Mouse (Mus musculus) spleen, postnatal 0 days (tissue): Measurements from ENCODE around the gene Lamp1. TPM values are rescaled to one million over a fixed set of nuclear protein-coding genes. Genes with fewer than 3 reads are reported as not detected.

Source experiments
- microRNA counts: library from miRNA; unstranded; fragments of <30 nt; microRNA quantifications from one replicate; lab custom pipeline; 2015
- polyA plus RNA-seq: library from polyadenylated mRNA; unstranded; fragments of >200 nt; fragmentation: Nextera tagmentation; extraction: Ambion mirVana; gene quantifications from 2 replicates; pipeline ENCODE4 v1.2.1, GENCODE M21; 2015

The Lamp1 gene
- polyA plus RNA-seq, result 155 and 184 TPM in 2 replicates

DNA sequence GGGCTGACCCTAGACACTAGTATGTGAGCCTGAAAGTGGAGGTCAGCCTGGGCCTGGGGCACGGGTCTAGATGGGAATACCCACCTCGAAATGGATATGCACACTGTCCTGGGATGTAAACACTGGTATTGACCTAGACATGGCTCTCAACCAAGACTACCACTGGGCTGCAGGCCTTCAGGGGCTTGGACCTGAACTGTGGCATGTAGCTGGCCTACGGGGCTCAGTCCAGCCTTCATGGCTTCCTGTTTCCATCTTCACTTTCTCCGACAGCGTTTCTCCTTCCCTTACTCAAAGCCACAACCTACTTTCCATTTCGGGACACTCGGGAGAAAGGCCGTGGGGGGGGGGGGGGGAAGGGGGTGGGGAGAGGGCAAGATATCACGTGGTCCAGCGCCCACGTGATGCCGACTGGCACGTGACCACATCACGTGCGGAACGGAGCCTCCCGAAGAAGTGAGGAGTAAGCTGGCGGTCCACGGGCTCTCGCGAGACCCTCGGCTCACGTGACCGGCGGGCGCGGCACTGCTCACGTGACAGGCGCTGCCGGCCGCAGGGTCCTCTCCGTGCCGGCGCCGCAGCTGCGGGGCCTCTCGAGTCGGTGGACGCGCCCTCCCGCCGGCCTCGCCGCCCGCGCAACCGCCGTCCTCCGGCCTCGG lies at the start of gene Lamp1:
Gene Lamp1, plus strand, starts transcription at position 444 of the 659 bp plus-strand sequence.

GRCm38 (mm10) chr8:13200301-13201012 lies 41.5 kb downstream of the Lamp1 start, which contains the start of gene Grtp1:
TSS of gene Grtp1 (minus strand) at chr8:13200620.

MicroRNA genes within 50 kb of the gene (microRNA counts, 519-probe panel; counts per million panel counts)
- 88.3 counts per million for microRNA mmu-miR-1968 (lab: Ali Mortazavi, UCI)

Other genes with a start within 250 kb of the Lamp1 start
- gene F7, start 133.1 kb upstream of the Lamp1 start, polyA plus RNA-seq, result 0.26 and 0.51 TPM in 2 replicates
- 6.5 and 7.0 TPM in 2 replicates for gene F10, start 121.9 kb upstream of the Lamp1 start, polyA plus RNA-seq
- 0.14 and 0.30 TPM in 2 replicates for gene Proz, start 98.2 kb upstream of the Lamp1 start, polyA plus RNA-seq
- gene Pcid2, start 53.7 kb upstream of the Lamp1 start, polyA plus RNA-seq, result 15.8 and 17.3 TPM in 2 replicates
- 92.5 and 94.2 TPM in 2 replicates for gene Cul4a, start 53.5 kb upstream of the Lamp1 start, polyA plus RNA-seq
- gene Grtp1, start 41.5 kb downstream of the Lamp1 start, polyA plus RNA-seq, result 5.9 and 7.3 TPM in 2 replicates
- not detected in 2 replicates for gene Adprhl1, start 95.0 kb downstream of the Lamp1 start, polyA plus RNA-seq
- 8.3 and 9.5 TPM in 2 replicates for gene Dcun1d2, start 129.0 kb downstream of the Lamp1 start, polyA plus RNA-seq
- 9.6 and 11.7 TPM in 2 replicates for gene Tmco3, start 129.0 kb downstream of the Lamp1 start, polyA plus RNA-seq
- gene Tfdp1, start 179.6 kb downstream of the Lamp1 start, polyA plus RNA-seq, result 137 and 139 TPM in 2 replicates
- gene Atp4b, start 237.7 kb downstream of the Lamp1 start, polyA plus RNA-seq, result 0.14 TPM in 1 of 2 replicates, not detected in the other
- 0.04 TPM in 1 of 2 replicates, not detected in the other for gene Grk1, start 245.9 kb downstream of the Lamp1 start, polyA plus RNA-seq